Mouse (Mus musculus): ENCODE data around the gene Fam102a. TPM values are rescaled to one million over a fixed set of nuclear protein-coding genes. Genes with fewer than 3 reads are reported as not detected.
"Not testable (repeated sequence)": the region's sequence is repeated elsewhere in the genome, so short reads cannot be mapped to it uniquely, and the experiment has no call there.

Fam102a gene
- 7.7 and 12.9 TPM in 2 replicates for polyA plus RNA-seq (2012; rRNA removed)

- DNase-seq (ENCODE audit: low read depth) = peak; percentile 99
- peak; percentile 98 for TF ChIP-seq POLR2A (IDR thresholded peaks at IDR 0.05; ENCODE audit: borderline replicate concordance, extremely low read depth, insufficient read depth, insufficient read length, poor library complexity, severe bottlenecking)
- TF ChIP-seq CTCF (IDR thresholded peaks at IDR 0.05; ENCODE audit: borderline replicate concordance, extremely low read depth, insufficient read depth, insufficient read length) = no peak
Measured at GRCm38 (mm10) chr2:32534733-32535471, at the start of gene Fam102a. Fam102a (plus strand) TSS chr2:32535332.

DNA sequence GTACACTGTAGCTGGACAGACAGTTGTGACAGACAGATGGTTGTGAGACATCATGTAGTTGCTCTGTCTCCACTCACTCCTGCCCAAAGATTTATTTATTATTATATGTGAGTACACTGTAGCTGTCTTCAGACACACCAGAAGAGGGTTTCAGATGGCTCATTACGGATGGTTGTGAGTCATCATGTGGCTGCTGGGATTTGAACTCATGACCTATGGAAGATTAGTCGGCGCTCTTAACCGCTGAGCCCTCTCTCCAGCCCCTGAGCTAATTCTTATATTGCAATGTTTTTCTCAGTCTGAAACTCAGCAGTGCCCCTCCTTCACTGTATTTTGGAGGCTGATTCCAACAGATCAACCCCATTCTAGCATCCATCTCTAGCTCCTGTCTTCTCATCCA, 49.4 kb upstream of the Fam102a start:
- no peak for DNase-seq (ENCODE audit: low read depth)
- TF ChIP-seq CTCF (IDR thresholded peaks at IDR 0.05; ENCODE audit: borderline replicate concordance, extremely low read depth, insufficient read depth, insufficient read length) = no peak
- TF ChIP-seq POLR2A (IDR thresholded peaks at IDR 0.05; ENCODE audit: borderline replicate concordance, extremely low read depth, insufficient read depth, insufficient read length, poor library complexity, severe bottlenecking) = no peak

DNA sequence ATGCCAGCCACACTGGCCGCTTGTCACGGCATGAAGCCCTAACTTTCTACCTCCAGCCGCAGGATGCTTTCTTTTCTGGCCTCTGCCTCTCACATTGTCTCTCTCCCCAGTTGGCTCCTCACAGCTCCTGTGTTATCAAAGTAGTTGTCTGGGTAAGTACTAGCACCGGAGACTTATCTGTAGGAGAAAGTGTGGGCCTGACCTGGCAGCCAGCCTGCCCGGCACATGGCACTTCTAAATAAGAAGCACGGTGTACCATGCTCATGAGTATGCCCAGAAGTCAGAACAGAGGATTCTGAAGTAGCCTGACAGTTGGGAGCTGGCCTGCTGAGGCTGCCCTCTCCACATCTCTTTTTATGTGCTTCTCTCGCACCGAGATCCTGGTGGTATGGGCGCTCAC, 49.0 kb upstream of the Fam102a start:
- TF ChIP-seq CTCF (IDR thresholded peaks at IDR 0.05; ENCODE audit: borderline replicate concordance, extremely low read depth, insufficient read depth, insufficient read length) = no peak
- no peak for TF ChIP-seq POLR2A (IDR thresholded peaks at IDR 0.05; ENCODE audit: borderline replicate concordance, extremely low read depth, insufficient read depth, insufficient read length, poor library complexity, severe bottlenecking)
- DNase-seq (ENCODE audit: low read depth) = no peak

DNA sequence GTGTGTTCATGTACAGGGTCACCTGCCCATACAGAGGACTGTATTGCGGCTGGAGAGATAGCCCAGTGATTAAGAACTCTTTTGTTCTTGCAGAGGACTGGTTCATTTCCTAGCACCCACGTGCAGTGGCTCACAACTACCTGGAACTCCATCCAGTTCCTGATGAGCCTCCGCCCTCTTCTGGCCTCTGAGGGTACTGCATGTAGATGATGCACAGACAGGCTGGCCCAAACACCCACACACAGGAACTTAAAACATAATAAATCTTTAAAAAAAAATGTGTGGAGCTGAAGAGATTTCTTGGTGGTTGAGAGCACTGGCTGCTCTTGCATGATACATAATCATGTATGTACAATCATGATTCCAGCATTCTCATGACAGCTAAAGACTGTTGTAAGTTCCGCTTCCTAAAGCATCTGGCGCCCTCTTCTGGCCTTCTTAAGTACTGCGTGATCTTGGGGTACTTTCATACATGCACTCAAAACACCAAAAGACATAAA, 48.0 kb upstream of the Fam102a start:
- peak; percentile 84 for TF ChIP-seq CTCF (IDR thresholded peaks at IDR 0.05; ENCODE audit: borderline replicate concordance, extremely low read depth, insufficient read depth, insufficient read length)
- no peak for TF ChIP-seq POLR2A (IDR thresholded peaks at IDR 0.05; ENCODE audit: borderline replicate concordance, extremely low read depth, insufficient read depth, insufficient read length, poor library complexity, severe bottlenecking)
- peak; percentile 93 for DNase-seq (ENCODE audit: low read depth)

GRCm38 (mm10) chr2:32488679-32489078, 46.5 kb upstream of the Fam102a start:
- TF ChIP-seq CTCF (IDR thresholded peaks at IDR 0.05; ENCODE audit: borderline replicate concordance, extremely low read depth, insufficient read depth, insufficient read length) = peak; percentile 92
- no peak for TF ChIP-seq POLR2A (IDR thresholded peaks at IDR 0.05; ENCODE audit: borderline replicate concordance, extremely low read depth, insufficient read depth, insufficient read length, poor library complexity, severe bottlenecking)

DNA sequence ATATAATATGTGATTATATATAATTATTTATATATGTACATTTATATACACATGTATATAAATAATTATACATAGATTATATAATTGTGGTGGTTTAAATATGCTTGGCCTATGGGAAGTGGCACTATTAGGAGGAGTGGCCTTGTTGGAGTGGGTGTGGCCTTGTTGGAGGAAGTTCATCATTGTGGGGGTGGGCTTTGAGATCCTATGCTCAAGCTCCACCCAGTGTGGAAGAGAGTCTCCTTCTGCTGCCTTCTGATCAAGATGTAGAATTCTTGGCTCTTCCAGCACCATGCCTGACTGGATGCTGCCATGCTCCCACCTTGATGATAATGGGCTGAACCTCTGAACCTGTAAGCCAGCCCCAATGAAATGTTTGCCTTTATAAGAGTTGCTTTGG, 44.4 kb upstream of the Fam102a start:
- not testable (repeated sequence) for DNase-seq (ENCODE audit: low read depth)

More at GRCm38 (mm10) chr2:32488679-32489078, 46.5 kb upstream of the Fam102a start:
- peak; percentile 90 for DNase-seq (ENCODE audit: low read depth)

GRCm38 (mm10) chr2:32492661-32493060, 42.5 kb upstream of the Fam102a start:
- no peak for DNase-seq (ENCODE audit: low read depth)
- TF ChIP-seq CTCF (IDR thresholded peaks at IDR 0.05; ENCODE audit: borderline replicate concordance, extremely low read depth, insufficient read depth, insufficient read length) (no peak), POLR2A (IDR thresholded peaks at IDR 0.05; ENCODE audit: borderline replicate concordance, extremely low read depth, insufficient read depth, insufficient read length, poor library complexity, severe bottlenecking) (no peak)

DNA sequence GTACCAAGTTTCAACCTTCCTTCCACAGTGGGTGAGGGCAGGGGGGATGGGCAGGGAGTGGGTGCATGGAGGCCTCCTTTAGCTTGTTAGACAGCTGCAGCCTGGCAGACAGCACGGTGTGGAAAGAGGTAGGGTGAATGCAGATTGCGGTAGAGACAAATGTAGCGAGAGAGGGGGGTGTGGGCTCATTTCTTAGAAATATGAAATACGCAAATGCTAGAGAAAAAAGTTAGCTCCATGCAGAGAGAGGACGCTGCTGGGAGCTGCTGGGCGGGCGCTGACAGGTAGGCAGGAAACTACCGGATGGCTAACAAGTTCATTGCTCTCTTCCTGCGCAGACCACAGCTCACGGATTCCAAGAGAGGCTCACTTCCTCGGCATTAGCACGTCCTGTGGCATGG, 41.8 kb upstream of the Fam102a start:
- no peak for DNase-seq (ENCODE audit: low read depth)
- no peak for TF ChIP-seq CTCF (IDR thresholded peaks at IDR 0.05; ENCODE audit: borderline replicate concordance, extremely low read depth, insufficient read depth, insufficient read length)
- TF ChIP-seq POLR2A (IDR thresholded peaks at IDR 0.05; ENCODE audit: borderline replicate concordance, extremely low read depth, insufficient read depth, insufficient read length, poor library complexity, severe bottlenecking) = no peak

DNA sequence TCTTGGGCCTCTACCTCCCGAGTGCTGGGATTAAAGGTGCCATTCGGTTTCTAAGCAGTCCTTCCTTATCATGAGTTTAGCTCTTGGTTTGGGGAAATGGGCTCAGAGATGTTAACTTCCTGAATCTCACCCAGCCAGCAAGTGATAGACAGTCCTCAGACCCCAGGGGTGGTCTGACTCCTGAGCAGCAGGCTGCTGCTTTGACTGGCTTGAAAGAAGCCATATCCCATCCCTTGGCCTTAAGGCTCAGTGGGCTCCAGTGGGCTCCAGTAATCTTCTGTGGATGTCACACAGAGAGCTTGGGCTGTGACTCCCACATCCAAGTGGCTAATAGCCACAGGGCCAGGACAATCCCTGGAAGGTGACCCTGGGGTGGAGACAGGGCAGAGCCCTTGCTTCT, 40.6 kb upstream of the Fam102a start:
- DNase-seq (ENCODE audit: low read depth) = no peak
- TF ChIP-seq CTCF (IDR thresholded peaks at IDR 0.05; ENCODE audit: borderline replicate concordance, extremely low read depth, insufficient read depth, insufficient read length) = no peak
- TF ChIP-seq POLR2A (IDR thresholded peaks at IDR 0.05; ENCODE audit: borderline replicate concordance, extremely low read depth, insufficient read depth, insufficient read length, poor library complexity, severe bottlenecking) = no peak

DNA sequence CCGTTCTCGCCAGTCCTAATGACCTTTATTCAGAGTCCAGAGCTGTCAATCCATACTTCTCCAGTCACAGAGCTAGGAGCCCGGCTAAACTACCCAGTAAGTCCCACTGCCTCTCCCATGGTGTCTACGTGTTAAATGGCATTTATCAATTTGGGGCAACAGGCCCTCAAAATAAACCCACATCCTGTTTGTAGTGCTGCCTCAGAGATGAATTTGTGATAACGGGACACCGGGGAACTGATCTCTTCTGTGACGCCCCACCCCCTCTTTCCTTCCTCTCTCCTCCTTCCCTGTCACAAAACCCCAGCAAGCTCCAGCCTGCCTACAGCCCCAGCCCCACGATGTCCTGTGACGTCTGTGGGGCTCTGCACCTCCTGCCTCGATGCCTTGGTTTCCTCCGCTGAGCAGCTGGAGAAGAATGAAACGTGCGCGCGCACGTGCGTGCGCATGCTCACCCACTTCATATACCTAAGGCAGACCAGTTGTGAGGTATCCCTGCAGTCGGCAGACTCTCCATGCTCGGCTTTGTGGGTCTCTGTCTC, 39.9 kb upstream of the Fam102a start:
- TF ChIP-seq CTCF (IDR thresholded peaks at IDR 0.05; ENCODE audit: borderline replicate concordance, extremely low read depth, insufficient read depth, insufficient read length) (no peak), POLR2A (IDR thresholded peaks at IDR 0.05; ENCODE audit: borderline replicate concordance, extremely low read depth, insufficient read depth, insufficient read length, poor library complexity, severe bottlenecking) (no peak)
- peak; percentile 5 for DNase-seq (ENCODE audit: low read depth)

- DNase-seq (ENCODE audit: low read depth) = no peak
- TF ChIP-seq CTCF (IDR thresholded peaks at IDR 0.05; ENCODE audit: borderline replicate concordance, extremely low read depth, insufficient read depth, insufficient read length) (no peak), POLR2A (IDR thresholded peaks at IDR 0.05; ENCODE audit: borderline replicate concordance, extremely low read depth, insufficient read depth, insufficient read length, poor library complexity, severe bottlenecking) (no peak)
Measured at GRCm38 (mm10) chr2:32496190-32496589, 38.9 kb upstream of the Fam102a start.

GRCm38 (mm10) chr2:32499365-32499764, 35.8 kb upstream of the Fam102a start:
- no peak for DNase-seq (ENCODE audit: low read depth)
- no peak for TF ChIP-seq POLR2A (IDR thresholded peaks at IDR 0.05; ENCODE audit: borderline replicate concordance, extremely low read depth, insufficient read depth, insufficient read length, poor library complexity, severe bottlenecking)
- TF ChIP-seq CTCF (IDR thresholded peaks at IDR 0.05; ENCODE audit: borderline replicate concordance, extremely low read depth, insufficient read depth, insufficient read length) = no peak
